Mouse (Mus musculus) 416B (cell line): ENCODE data around the gene Lrp8.

Source experiments
- DNase-seq: peaks from one replicate; pipeline ENCODE4 v3.0.0; 2011; ENCODE audit warnings: low read depth

Lrp8 gene

GRCm38 (mm10) chr4:107802185-107802449 is at the start of gene Lrp8:
Gene Lrp8, plus strand, starts transcription at chr4:107802261.
- no peak for DNase-seq

GRCm38 (mm10) chr4:107756222-107756621 is 45.8 kb upstream of the Lrp8 start:
- DNase-seq = no peak

- no peak for DNase-seq
Observed at GRCm38 (mm10) chr4:107757487-107758470, 44.3 kb upstream of the Lrp8 start.

- no peak for DNase-seq
Observed at GRCm38 (mm10) chr4:107758938-107759337, 43.1 kb upstream of the Lrp8 start.

- no peak for DNase-seq
Observed at GRCm38 (mm10) chr4:107763001-107763400, 39.1 kb upstream of the Lrp8 start.

GRCm38 (mm10) chr4:107763598-107763997 is 38.5 kb upstream of the Lrp8 start:
- DNase-seq = peak; percentile 25

- DNase-seq = no peak
Observed at GRCm38 (mm10) chr4:107765196-107765813, 36.8 kb upstream of the Lrp8 start.

GRCm38 (mm10) chr4:107766182-107766581 is 35.9 kb upstream of the Lrp8 start:
- DNase-seq = no peak

- DNase-seq = no peak
Observed at GRCm38 (mm10) chr4:107772122-107772825, 29.8 kb upstream of the Lrp8 start.

GRCm38 (mm10) chr4:107774868-107775267 is 27.2 kb upstream of the Lrp8 start:
- DNase-seq = no peak

- no peak for DNase-seq
Observed at GRCm38 (mm10) chr4:107775672-107776071, 26.4 kb upstream of the Lrp8 start.

- peak; percentile 28 for DNase-seq
Observed at GRCm38 (mm10) chr4:107776990-107777673, 24.9 kb upstream of the Lrp8 start.

- no peak for DNase-seq
Observed at GRCm38 (mm10) chr4:107783541-107783940, 18.5 kb upstream of the Lrp8 start.

- DNase-seq = no peak
Observed at GRCm38 (mm10) chr4:107788841-107789240, 13.2 kb upstream of the Lrp8 start.

GRCm38 (mm10) chr4:107800801-107801200 is 1.3 kb upstream of the Lrp8 start:
- DNase-seq = peak; percentile 74

GRCm38 (mm10) chr4:107801366-107802184 is 486 bp upstream of the Lrp8 start:
- peak; percentile 74 for DNase-seq

- peak; percentile 25 for DNase-seq
Observed at GRCm38 (mm10) chr4:107802450-107803331, 630 bp downstream of the Lrp8 start.

- peak; percentile 99 for DNase-seq
Observed at GRCm38 (mm10) chr4:107803351-107804106, 1.5 kb downstream of the Lrp8 start.

- DNase-seq = peak; percentile 65
Observed at GRCm38 (mm10) chr4:107805491-107805890, 3.4 kb downstream of the Lrp8 start.
